Mouse (Mus musculus) stomach, embryonic 15.5 days (tissue): ENCODE measurements at regions not wholly inside any gene's neighbourhood (a gene's known extent, or its start where the extent isn't known, plus 50 kb on each side); places are given as distances from the start of the nearest gene placed in this dataset.
A peak's percentile ranks its signal among the peaks of the same experiment; 100 is the strongest.
"Not testable (repeated sequence)": the region's sequence is repeated elsewhere in the genome, so short reads cannot be mapped to it uniquely, and the experiment has no call there.

Source experiments
- ATAC-seq: fragments of 200-750 bp; cut with Nextera tagmentation; 2 replicates; pipeline ENCODE4 v1.8.0; 2017; ENCODE audit warnings: low read depth, moderate number of reproducible peaks, moderate TSS enrichment; ENCODE audit not compliant: insufficient read depth, low FRiP score
- H3K27ac ChIP-seq: fragments of 300-500 bp; sonication (generic); 2 replicates; pipeline ENCODE4 v1.5.1; 2015; ENCODE audit warnings: mild to moderate bottlenecking, inconsistent platforms
- H3K27me3 ChIP-seq: fragments of 300-500 bp; sonication (generic); replicated peaks from 2 replicates; pipeline ENCODE4 v1.6.1; 2015; ENCODE audit warnings: inconsistent platforms
- H3K36me3 ChIP-seq: fragments of 300-500 bp; sonication (generic); 2 replicates; pipeline ENCODE4 v1.6.1; 2015; ENCODE audit warnings: inconsistent platforms
- H3K4me1 ChIP-seq: fragments of 300-500 bp; sonication (generic); 2 replicates; pipeline ENCODE4 v1.6.1; 2015; ENCODE audit warnings: inconsistent platforms
- H3K4me2 ChIP-seq: fragments of 300-500 bp; sonication (generic); 2 replicates; pipeline ENCODE4 v1.6.1; 2015; ENCODE audit warnings: mild to moderate bottlenecking, inconsistent platforms
- H3K4me3 ChIP-seq: fragments of 300-500 bp; sonication (generic); replicated peaks from 2 replicates; pipeline ENCODE4 v1.5.1; 2015; ENCODE audit warnings: inconsistent platforms
- H3K9ac ChIP-seq: fragments of 300-500 bp; sonication (generic); 2 replicates; pipeline ENCODE4 v1.6.1; 2015; ENCODE audit warnings: inconsistent platforms
- H3K9me3 ChIP-seq: fragments of 300-500 bp; sonication (generic); 2 replicates; pipeline ENCODE4 v1.6.1; 2016; ENCODE audit warnings: inconsistent platforms
- WGBS: fragments of 180-500 bp; shearing (Covaris S2); methylation state at CpG from one replicate; pipeline ENCODE4 v1.1.7; 2015; 5-methylcytosine and 5-hydroxymethylcytosine counted together

GRCm38 (mm10) chr3:34709553-34709952 is 59.3 kb downstream of the Sox2 start:
- no peak overlapping the region for H3K4me2 ChIP-seq
- 82% methylated on average over 13 of the region's 13 CpGs for WGBS

GRCm38 (mm10) chr3:34712137-34712536 is 61.9 kb downstream of the Sox2 start:
- H3K36me3 ChIP-seq, H3K27me3 ChIP-seq, H3K9ac ChIP-seq, H3K4me2 ChIP-seq, H3K4me1 ChIP-seq, H3K4me3 ChIP-seq, H3K27ac ChIP-seq, H3K9me3 ChIP-seq, ATAC-seq: not testable (repeated sequence)
- 88% methylated on average over 7 of the region's 7 CpGs for WGBS

More at GRCm38 (mm10) chr3:34709553-34709952, 59.3 kb downstream of the Sox2 start:
- ATAC-seq = no peak
- Histone ChIP-seq H3K9ac (no peak overlapping the region), H3K4me1 (no peaks in the 10 kb centered on the region), H3K27ac (no peak overlapping the region), H3K9me3 (no peaks in the 10 kb centered on the region), H3K36me3 (no peaks in the 10 kb centered on the region), H3K27me3 (no peaks in the 10 kb centered on the region), H3K4me3 (no peak overlapping the region)

- Histone ChIP-seq H3K9ac (no peak overlapping the region), H3K27ac (no peak overlapping the region), H3K4me2 (no peak overlapping the region), H3K4me1 (no peaks in the 10 kb centered on the region), H3K36me3 (no peaks in the 10 kb centered on the region), H3K4me3 (no peak overlapping the region), H3K9me3 (no peaks in the 10 kb centered on the region), H3K27me3 (no peaks in the 10 kb centered on the region)
- WGBS = 79% methylated on average over 7 of the region's 7 CpGs
- ATAC-seq = no peak
Observed at GRCm38 (mm10) chr3:34722506-34722905, 72.3 kb downstream of the Sox2 start.

- no peaks in the 10 kb centered on the region for H3K9me3 ChIP-seq
- H3K4me2 ChIP-seq = no peak overlapping the region
- no peaks in the 10 kb centered on the region for H3K36me3 ChIP-seq
- no peak overlapping the region for H3K4me3 ChIP-seq
- 71% methylated on average over 12 of the region's 12 CpGs for WGBS
- no peak for ATAC-seq
- no peaks in the 10 kb centered on the region for H3K27me3 ChIP-seq
- H3K9ac ChIP-seq = no peak overlapping the region
- H3K4me1 ChIP-seq = no peaks in the 10 kb centered on the region
- H3K27ac ChIP-seq = no peak overlapping the region
Observed at GRCm38 (mm10) chr3:34726955-34727354, 76.8 kb downstream of the Sox2 start.

- no peak overlapping the region for H3K9ac ChIP-seq
- H3K27me3 ChIP-seq = no peaks in the 10 kb centered on the region
- no peak for ATAC-seq
- no peak overlapping the region for H3K4me2 ChIP-seq
- no peak overlapping the region for H3K4me3 ChIP-seq
- no peak overlapping the region for H3K27ac ChIP-seq
- no peaks in the 10 kb centered on the region for H3K36me3 ChIP-seq
- H3K9me3 ChIP-seq = no peaks in the 10 kb centered on the region
- no peaks in the 10 kb centered on the region for H3K4me1 ChIP-seq
Observed at GRCm38 (mm10) chr3:34728282-34728681, 78.1 kb downstream of the Sox2 start.

- H3K4me3 ChIP-seq = no peak overlapping the region
- H3K27me3 ChIP-seq = no peaks in the 10 kb centered on the region
- no peak overlapping the region for H3K4me2 ChIP-seq
- H3K27ac ChIP-seq = no peak overlapping the region
- H3K36me3 ChIP-seq = no peaks in the 10 kb centered on the region
- H3K4me1 ChIP-seq = no peaks in the 10 kb centered on the region
- ATAC-seq = no peak
- no peaks in the 10 kb centered on the region for H3K9me3 ChIP-seq
- H3K9ac ChIP-seq = no peak overlapping the region
- 88% methylated on average over 5 of the region's 5 CpGs for WGBS
Observed at GRCm38 (mm10) chr3:34734966-34735365, 84.8 kb downstream of the Sox2 start.

- no peaks in the 10 kb centered on the region for H3K4me1 ChIP-seq
- H3K36me3 ChIP-seq = no peaks in the 10 kb centered on the region
- no peak for ATAC-seq
- H3K9ac ChIP-seq = no peak overlapping the region
- H3K27ac ChIP-seq = no peak overlapping the region
- no peak overlapping the region for H3K4me2 ChIP-seq
- no peaks in the 10 kb centered on the region for H3K27me3 ChIP-seq
- whole genome bisulfite sequencing = 84% methylated on average over 4 of the region's 4 CpGs
- H3K4me3 ChIP-seq = no peak overlapping the region
- no peaks in the 10 kb centered on the region for H3K9me3 ChIP-seq
Observed at GRCm38 (mm10) chr3:34738001-34738400, 87.8 kb downstream of the Sox2 start.

- WGBS = 33% methylated on average over 7 of the region's 7 CpGs
- Histone ChIP-seq H3K36me3 (no peaks in the 10 kb centered on the region), H3K4me2 (no peak overlapping the region), H3K4me3 (no peak overlapping the region), H3K4me1 (no peaks in the 10 kb centered on the region), H3K27ac (no peak overlapping the region), H3K9ac (no peak overlapping the region), H3K27me3 (no peaks in the 10 kb centered on the region), H3K9me3 (no peaks in the 10 kb centered on the region)
- ATAC-seq = no peak
Observed at GRCm38 (mm10) chr3:34738938-34739337, 88.7 kb downstream of the Sox2 start.

GRCm38 (mm10) chr3:34739693-34740092 is 89.5 kb downstream of the Sox2 start:
- no peaks in the 10 kb centered on the region for H3K36me3 ChIP-seq
- H3K4me2 ChIP-seq = no peak overlapping the region
- ATAC-seq = 0 out of 2 replicates have a peak, but pooled peaks have one; percentile 25
- WGBS = 71% methylated on average over 7 of the region's 7 CpGs
- no peaks in the 10 kb centered on the region for H3K27me3 ChIP-seq
- H3K4me1 ChIP-seq = no peaks in the 10 kb centered on the region
- H3K9me3 ChIP-seq = no peaks in the 10 kb centered on the region
- H3K4me3 ChIP-seq = no peak overlapping the region
- 0 out of 2 replicates have a peak overlapping the region, but pooled peaks have one; percentile 2 for H3K27ac ChIP-seq
- H3K9ac ChIP-seq = no peak overlapping the region

- Histone ChIP-seq H3K4me1 (no peaks in the 10 kb centered on the region), H3K27ac (0 out of 2 replicates have a peak overlapping the region, but pooled peaks have one; percentile 2), H3K4me3 (no peak overlapping the region), H3K9me3 (no peaks in the 10 kb centered on the region), H3K9ac (no peak overlapping the region), H3K27me3 (no peaks in the 10 kb centered on the region), H3K4me2 (no peak overlapping the region), H3K36me3 (no peaks in the 10 kb centered on the region)
- peak; percentile 50; the same call in 1 of the 2 replicates for ATAC-seq
- 87% methylated on average over 9 of the region's 9 CpGs for WGBS
Observed at GRCm38 (mm10) chr3:34740110-34740509, 89.9 kb downstream of the Sox2 start.

GRCm38 (mm10) chr3:34745181-34745736 is 95.1 kb downstream of the Sox2 start:
- H3K27ac ChIP-seq = no peak overlapping the region
- H3K4me3 ChIP-seq = no peak overlapping the region
- H3K4me1 ChIP-seq = no peaks in the 10 kb centered on the region; the same call in 1 of the 2 replicates
- H3K9ac ChIP-seq = no peak overlapping the region
- no peaks in the 10 kb centered on the region for H3K9me3 ChIP-seq
- no peaks in the 10 kb centered on the region for H3K36me3 ChIP-seq
- no peak overlapping the region for H3K4me2 ChIP-seq
- WGBS = 57% methylated on average over 5 of the region's 5 CpGs
- no peak for ATAC-seq
- no peaks in the 10 kb centered on the region for H3K27me3 ChIP-seq

- no peaks in the 10 kb centered on the region; the same call in none of the 2 replicates for H3K4me1 ChIP-seq
- no peaks in the 10 kb centered on the region for H3K27me3 ChIP-seq
- H3K4me2 ChIP-seq = no peak overlapping the region
- H3K9me3 ChIP-seq = no peaks in the 10 kb centered on the region
- peak overlapping the region; percentile 45; the same call in 1 of the 2 replicates for H3K27ac ChIP-seq
- no peak overlapping the region for H3K4me3 ChIP-seq
- no peaks in the 10 kb centered on the region for H3K36me3 ChIP-seq
- 22% methylated on average over 10 of the region's 10 CpGs for WGBS
- no peak overlapping the region for H3K9ac ChIP-seq
- peak; percentile 86 for ATAC-seq
Observed at GRCm38 (mm10) chr3:34747499-34748093, 97.4 kb downstream of the Sox2 start.
